Mouse (Mus musculus) MEL (cell line): ENCODE results near the gene Ccndbp1.

Experiments
- BHLHE40 ChIP-seq: IDR thresholded peaks from 2 replicates; pipeline ENCODE4 v1.6.1; 2012; ENCODE audit warnings: low read depth, mild to moderate bottlenecking, inconsistent platforms, low read length, improper control_type of control experiment, borderline replicate concordance
- CTCF ChIP-seq, 3 experiments: IDR thresholded peaks in 2 of 3; conservative IDR thresholded peaks in 1 of 3; 2 replicates each; pipeline ENCODE4 v1.5.1; 2011 to 2012; ENCODE audit warnings: low read length in 3 of 3, low read depth in 2 of 3, mild to moderate bottlenecking in 2 of 3, improper control_type of control experiment in 1 of 3, inconsistent platforms in 1 of 3, mixed read lengths in 1 of 3, moderate library complexity in 1 of 3; ENCODE audit not compliant: control insufficient read depth in 1 of 3, insufficient read depth in 1 of 3, poor library complexity in 1 of 3, severe bottlenecking in 1 of 3
- ETS1 ChIP-seq: IDR thresholded peaks from 2 replicates; pipeline ENCODE4 v1.6.1; 2012; ENCODE audit warnings: low read depth, mild to moderate bottlenecking, inconsistent platforms, low read length, improper control_type of control experiment, moderate library complexity
- GATA1 ChIP-seq: IDR thresholded peaks from 2 replicates; pipeline ENCODE4 v1.6.1; 2011; ENCODE audit warnings: low read depth, low read length, improper control_type of control experiment
- MAZ ChIP-seq: IDR thresholded peaks from 2 replicates; pipeline ENCODE4 v1.6.1; 2012; ENCODE audit warnings: low read depth, mild to moderate bottlenecking, inconsistent platforms, low read length, improper control_type of control experiment
- MXI1 ChIP-seq: IDR thresholded peaks from 2 replicates; pipeline ENCODE4 v1.6.1; 2011; ENCODE audit warnings: mild to moderate bottlenecking, low read depth, low read length, improper control_type of control experiment
- NELFE ChIP-seq: IDR thresholded peaks from 2 replicates; pipeline ENCODE4 v1.6.1; 2011; ENCODE audit warnings: low read depth, low read length, improper control_type of control experiment
- NRF1 ChIP-seq: IDR thresholded peaks from 2 replicates; pipeline ENCODE4 v1.6.1; 2014; ENCODE audit warnings: low read depth, mild to moderate bottlenecking, inconsistent platforms, low read length, improper control_type of control experiment, moderate library complexity; ENCODE audit not compliant: poor library complexity, insufficient read depth, severe bottlenecking
- POLR2A ChIP-seq, 2 experiments: IDR thresholded peaks; 2 replicates each; pipeline ENCODE4 v1.6.1; 2011 to 2012; ENCODE audit warnings: low read length in 2 of 2, mild to moderate bottlenecking in 2 of 2, control low read depth in 1 of 2, improper control_type of control experiment in 1 of 2, low read depth in 1 of 2, moderate library complexity in 1 of 2; ENCODE audit not compliant: control insufficient read depth in 1 of 2, insufficient read depth in 1 of 2, poor library complexity in 1 of 2
- RAD21 ChIP-seq: IDR thresholded peaks from 2 replicates; pipeline ENCODE4 v1.6.1; 2011; ENCODE audit warnings: mild to moderate bottlenecking, low read depth, low read length, improper control_type of control experiment
- TCF12 ChIP-seq: IDR thresholded peaks from 2 replicates; pipeline ENCODE4 v1.6.1; 2014; ENCODE audit warnings: low read depth, mild to moderate bottlenecking, inconsistent platforms, low read length, improper control_type of control experiment, moderate library complexity
- ZKSCAN1 ChIP-seq: IDR thresholded peaks from 2 replicates; pipeline ENCODE4 v1.6.1; 2012; ENCODE audit warnings: low read depth, mild to moderate bottlenecking, inconsistent platforms, low read length, improper control_type of control experiment, moderate library complexity

DNA sequence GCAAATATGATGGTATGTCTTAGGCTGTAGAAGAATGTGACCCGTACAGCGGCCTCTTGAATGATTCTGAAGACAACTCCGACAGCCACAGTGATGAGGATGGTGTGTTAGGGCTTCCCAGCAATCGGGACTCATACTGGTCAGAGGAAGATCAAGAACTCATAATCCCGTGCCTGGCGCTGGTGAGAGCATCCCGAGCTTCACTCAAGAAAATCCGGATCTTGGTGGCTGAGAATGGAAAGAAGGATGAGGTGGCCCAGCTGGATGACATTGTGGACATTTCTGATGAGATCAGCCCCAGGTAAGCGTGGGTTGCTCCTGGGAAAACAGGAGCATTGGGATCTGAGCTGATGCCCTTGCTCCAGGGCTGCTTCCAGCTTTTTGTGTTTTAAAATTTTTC lies 4.5 kb downstream of the Ccndbp1 start:
- TF ChIP-seq POLR2A (IDR thresholded peaks at IDR 0.05; ENCODE audit: control insufficient read depth in 1 of 2, insufficient read depth in 1 of 2, low read depth in 1 of 2, low read length in 2 of 2, poor library complexity in 1 of 2) = no peak
- no peak for TF ChIP-seq CTCF (IDR thresholded peaks at IDR 0.05 in 2 of 3, conservative IDR thresholded peaks at IDR 0.05 in 1 of 3; ENCODE audit: control insufficient read depth in 1 of 3, insufficient read depth in 1 of 3, low read depth in 2 of 3, low read length in 3 of 3, poor library complexity in 1 of 3, severe bottlenecking in 1 of 3)
- TF ChIP-seq RAD21 = no peak
- TF ChIP-seq ZKSCAN1 = no peak
- TF ChIP-seq NRF1 = no peak
- no peak for TF ChIP-seq BHLHE40
- TF ChIP-seq GATA1 = no peak
- TF ChIP-seq MAZ = no peak
- no peak for TF ChIP-seq NELFE
- no peak for TF ChIP-seq ETS1
- no peak for TF ChIP-seq TCF12
- no peak for TF ChIP-seq MXI1
